Mouse (Mus musculus) hindbrain, embryonic 15.5 days (tissue): ENCODE data around the gene Amz1. TPM values are rescaled to one million over a fixed set of nuclear protein-coding genes. Genes with fewer than 3 reads are reported as not detected.

Source experiments
- polyA plus RNA-seq: library from polyadenylated mRNA; unstranded; fragments of >200 nt; fragmentation: Nextera tagmentation; extraction: Ambion mirVana; gene quantifications from 2 replicates; pipeline ENCODE4 v1.2.1, GENCODE M21; 2015

Amz1 gene
- polyA plus RNA-seq, 1 experiment from 2014 or later = 5.1 TPM

Other genes with a start within 250 kb of the Amz1 start
- gene Chst12, start 218.6 kb upstream of the Amz1 start, polyA plus RNA-seq = 25.2 and 26.1 TPM in 2 replicates
- gene Grifin, start 159.1 kb upstream of the Amz1 start, polyA plus RNA-seq = not detected in 2 replicates
- gene Lfng, start 116.8 kb upstream of the Amz1 start, polyA plus RNA-seq = 28.4 and 28.8 TPM in 2 replicates
- gene Ttyh3, start 75.1 kb upstream of the Amz1 start, polyA plus RNA-seq = 84.6 and 85.2 TPM in 2 replicates
- gene Iqce, start 21.7 kb upstream of the Amz1 start, polyA plus RNA-seq = 26.0 and 29.4 TPM in 2 replicates
- gene Brat1, start 19.1 kb upstream of the Amz1 start, polyA plus RNA-seq = 24.9 TPM in 2 replicates
- 62.0 and 70.0 TPM in 2 replicates for gene Gna12, start 106.3 kb downstream of the Amz1 start, polyA plus RNA-seq